Mouse (Mus musculus) cerebellum, adult 11 months (tissue): ENCODE measurements around the gene Gm49318.

Experiments used
- DNase-seq: peaks from one replicate; pipeline ENCODE4 v3.0.0; 2022

The Gm49318 gene

DNA sequence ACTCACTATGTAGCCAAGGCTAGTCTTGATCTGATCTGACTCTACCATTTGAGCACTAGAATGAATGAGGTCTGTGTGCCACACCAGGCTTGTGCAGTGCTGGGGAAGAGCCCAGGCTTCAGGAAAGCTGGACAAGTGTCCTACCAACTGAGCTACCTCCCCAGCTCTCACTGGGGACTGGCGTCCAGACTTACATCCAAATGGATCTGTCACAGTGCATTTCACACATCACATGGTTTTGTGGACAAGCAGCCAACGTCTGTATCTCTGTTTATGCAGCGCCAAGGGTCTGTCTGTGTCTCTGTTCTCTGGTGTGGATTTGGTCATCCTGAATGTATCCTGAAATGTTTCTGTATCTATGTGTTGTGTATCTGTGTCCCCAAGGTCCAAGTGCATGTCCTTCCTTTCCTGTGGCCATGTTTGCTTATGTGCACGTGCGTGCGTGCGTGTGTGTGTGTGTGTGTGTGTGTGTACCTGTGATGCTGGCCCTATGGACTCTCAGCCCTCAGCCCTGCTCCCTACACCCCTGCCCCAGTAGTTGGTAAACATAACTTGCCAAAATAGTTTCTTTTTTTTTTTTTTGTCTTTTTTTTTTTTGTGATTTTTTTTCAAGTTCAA is 53.7 kb downstream of the Gm49318 start:
- no peak for DNase-seq

DNA sequence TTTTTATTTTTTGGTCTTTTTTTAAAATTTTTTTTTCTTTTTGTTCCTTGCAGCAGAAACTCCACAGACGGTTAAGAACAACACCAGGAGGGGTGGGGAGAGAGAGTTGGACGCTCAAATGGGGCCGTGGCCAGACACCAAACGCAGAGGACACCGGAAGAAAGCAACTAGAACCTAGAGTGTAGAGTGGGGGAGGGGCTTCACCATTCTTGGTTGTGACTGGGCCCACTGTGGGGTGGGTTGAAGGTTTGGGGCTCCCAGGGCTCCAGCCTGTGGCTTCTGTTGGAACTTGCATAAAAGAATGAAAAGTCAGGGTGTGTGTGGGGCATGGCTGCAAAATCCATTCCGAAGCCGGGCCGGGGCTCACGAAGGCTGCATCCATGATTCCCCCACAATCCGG is 54.8 kb downstream of the Gm49318 start:
- no peak for DNase-seq

DNA sequence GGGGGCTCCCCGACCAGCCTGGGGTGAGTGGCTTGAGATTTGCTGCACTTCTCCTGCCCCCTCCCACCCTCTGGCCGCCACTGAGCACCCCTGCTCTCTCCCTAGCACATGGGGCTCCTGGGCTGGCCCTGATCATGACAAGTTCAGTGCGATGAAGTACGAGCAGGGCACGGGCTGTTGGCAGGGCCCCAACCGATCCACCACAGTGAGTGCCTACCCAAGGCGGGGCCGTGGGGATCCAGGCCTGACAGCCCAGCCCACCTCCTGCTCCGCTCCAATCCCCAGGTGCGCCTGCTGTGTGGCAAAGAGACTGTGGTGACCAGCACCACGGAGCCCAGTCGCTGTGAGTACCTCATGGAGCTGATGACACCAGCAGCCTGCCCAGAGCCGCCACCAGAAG is 58.3 kb downstream of the Gm49318 start:
- DNase-seq = no peak

DNA sequence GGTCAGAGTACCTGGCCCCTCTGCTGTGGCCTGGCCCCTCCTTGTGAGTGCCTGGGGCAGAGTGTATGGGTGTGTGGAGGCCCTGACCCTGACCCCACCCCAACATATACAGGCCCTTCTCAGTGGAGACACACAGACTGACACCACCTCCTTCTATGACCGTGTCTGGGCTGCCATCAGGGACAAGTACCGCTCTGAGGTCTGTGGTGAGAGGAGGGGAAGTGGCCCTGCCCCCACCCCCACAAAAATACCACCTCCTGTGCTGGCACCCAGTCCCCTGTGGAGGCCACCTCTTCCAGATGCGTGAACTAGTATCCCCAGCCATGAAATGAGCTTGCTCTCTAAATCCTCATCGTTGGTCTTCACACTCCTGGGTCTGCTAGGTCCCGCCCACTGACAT is 60.0 kb downstream of the Gm49318 start:
- DNase-seq = no peak

DNA sequence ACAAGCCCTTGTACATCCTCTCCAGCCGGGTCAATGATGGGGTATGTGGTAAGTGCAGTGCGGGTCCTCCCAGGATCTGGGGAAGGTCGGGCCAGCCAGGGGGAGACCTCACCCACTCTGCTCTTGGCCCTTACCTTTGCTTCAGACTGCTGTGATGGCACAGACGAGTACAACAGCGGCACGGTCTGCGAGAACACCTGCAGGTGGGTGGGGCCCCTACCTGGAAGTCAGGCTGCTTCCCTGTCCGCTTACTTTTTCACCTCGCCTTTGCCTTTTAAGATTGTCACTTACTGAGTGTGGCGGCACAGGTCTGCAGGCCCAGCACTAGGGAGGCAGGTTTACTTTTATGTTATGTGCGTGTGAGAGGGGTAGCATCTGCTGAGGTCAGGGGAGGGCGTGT is 66.5 kb downstream of the Gm49318 start:
- DNase-seq = no peak

DNA sequence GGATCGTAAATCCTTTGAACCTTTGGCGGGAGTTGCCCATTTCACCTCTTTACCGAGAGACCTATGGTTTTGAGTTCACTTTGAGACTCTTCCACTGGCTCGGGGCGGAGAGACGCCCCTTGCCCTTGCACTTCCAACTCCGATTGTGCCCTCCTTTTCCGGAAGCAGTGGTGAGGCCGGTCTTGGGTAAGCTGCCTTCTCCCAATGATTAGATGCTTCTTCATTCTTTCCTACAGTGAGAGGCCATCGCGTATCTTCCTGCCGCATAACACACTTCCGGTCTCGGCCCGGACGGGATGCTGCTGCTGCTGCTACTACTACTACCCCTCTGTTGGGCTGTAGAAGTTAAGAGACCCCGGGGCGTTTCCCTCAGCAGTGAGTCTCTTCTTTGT is 67.9 kb downstream of the Gm49318 start:
- peak; percentile 42 for DNase-seq

DNA sequence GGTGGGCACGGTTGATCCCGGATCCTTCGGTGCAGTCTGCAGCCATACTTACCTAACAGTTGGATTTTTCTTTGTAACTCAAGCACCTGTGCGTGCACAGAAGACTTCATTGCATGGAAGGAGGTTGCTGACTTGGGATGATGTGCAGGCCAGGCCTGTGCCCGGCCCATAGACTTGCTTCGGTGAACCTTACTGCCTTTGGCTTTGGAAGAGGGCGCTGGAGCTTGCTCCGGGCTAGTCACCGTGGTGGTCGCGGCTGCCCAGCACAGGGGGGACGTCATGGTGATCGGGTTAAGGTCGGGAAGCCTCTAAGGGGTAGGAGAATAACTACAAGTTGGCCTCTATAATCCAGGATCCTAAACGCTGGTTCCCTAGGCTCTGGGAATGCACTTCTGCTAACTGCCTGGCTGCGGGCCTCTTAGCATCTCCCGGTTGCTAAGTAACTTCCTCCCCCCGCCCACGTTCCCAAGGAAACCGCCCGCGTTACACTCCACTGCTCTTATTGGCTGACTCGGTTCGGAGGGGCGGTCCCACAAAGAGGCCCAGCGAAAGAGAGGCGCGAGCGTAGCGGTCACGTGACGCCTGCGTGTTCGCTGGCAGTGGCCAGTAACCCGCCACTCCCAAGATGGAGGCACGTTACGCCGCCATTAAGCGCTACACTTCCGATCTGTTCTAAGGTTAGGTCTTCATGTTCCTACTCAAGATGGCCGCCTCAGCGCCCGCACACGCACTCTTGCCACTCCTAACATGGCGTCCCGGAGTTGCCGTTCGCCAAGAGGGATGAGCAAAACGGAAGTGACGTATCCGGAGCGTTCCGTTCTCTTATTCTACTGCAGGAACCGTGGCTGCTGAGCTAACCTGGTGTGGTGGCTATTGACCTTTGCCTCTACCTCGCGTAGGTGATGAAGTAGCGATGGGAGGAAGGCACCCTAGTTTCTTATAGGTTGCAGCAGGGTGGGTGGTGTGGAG is 68.6 kb downstream of the Gm49318 start, which contains the start of the genes Ccdc151 and Prkcsh:
TSS of gene Ccdc151 (minus strand) at position 441 of the 969 bp plus-strand sequence.
TSS of gene Prkcsh (plus strand) at position 613 of the 969 bp plus-strand sequence.
- DNase-seq = peak; percentile 99

DNA sequence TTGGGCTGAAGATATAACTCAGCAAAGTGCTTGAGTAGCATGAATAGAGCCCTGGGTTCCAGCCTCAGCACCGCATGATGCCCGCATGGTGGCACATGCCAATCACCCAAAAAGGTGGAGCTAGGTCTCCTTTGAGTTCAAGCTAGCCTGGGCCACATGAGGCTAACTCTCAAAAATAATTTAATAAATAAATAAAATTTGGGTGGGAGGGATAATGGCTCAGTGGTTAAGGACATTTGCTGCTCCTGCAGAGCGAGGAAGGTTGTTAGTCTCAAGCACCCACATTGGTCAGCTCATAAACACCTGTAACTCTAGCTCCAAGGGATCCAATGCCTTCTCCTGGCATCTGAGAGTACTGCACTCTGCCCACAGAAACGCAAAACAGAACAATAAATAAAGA is 69.4 kb downstream of the Gm49318 start:
- no peak for DNase-seq

DNA sequence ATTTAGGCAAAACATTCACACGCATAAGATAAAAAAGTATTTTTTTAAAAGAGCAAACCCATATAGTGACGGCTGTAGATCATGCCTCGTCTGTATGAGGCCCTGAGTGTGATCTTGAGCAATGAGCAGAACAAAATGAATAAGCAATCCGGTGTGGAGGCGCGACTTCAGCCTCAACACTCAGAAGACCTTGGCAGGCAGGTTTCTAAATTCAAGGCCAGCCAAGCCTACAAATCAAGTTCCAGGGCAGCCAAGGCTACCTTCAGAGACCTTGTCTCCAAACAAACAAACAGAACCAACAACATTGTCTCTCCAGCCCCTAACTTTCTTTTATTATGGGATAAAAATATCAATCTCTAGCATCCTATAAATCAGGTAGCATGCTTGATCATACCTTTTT is 70.8 kb downstream of the Gm49318 start:
- no peak for DNase-seq

DNA sequence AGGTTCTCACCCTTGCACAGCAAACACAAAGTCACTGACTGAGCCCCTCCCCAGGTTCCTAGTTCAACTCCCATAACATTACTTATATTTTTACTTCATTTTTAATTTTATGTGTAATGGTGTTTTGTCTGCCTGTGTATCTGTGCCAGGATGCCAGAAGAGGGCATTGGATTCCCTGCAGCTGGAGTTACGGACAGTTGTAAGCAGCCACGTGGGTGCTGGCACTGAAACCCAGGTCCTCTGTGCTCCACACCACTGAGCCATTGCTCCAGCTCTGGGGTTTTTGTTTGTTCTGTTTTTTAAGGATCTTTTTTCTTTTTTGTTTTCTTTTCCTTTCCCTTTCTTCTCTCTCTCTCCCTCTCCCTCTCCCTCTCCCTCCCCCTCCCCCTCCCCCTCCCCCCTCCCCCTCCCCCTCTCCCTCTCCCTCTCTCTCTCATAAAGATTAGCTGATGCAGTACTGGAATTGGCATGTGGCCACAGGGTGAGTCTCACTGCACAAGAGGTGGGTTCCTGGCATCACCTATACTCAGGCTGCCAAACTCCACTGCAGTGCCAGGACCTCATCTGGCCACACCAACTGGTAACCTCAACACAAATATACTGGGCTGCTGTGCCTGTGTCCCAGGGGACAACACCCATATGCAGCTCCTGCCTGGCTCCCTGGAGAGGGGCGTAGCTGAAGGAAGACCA is 74.7 kb downstream of the Gm49318 start:
- no peak for DNase-seq

DNA sequence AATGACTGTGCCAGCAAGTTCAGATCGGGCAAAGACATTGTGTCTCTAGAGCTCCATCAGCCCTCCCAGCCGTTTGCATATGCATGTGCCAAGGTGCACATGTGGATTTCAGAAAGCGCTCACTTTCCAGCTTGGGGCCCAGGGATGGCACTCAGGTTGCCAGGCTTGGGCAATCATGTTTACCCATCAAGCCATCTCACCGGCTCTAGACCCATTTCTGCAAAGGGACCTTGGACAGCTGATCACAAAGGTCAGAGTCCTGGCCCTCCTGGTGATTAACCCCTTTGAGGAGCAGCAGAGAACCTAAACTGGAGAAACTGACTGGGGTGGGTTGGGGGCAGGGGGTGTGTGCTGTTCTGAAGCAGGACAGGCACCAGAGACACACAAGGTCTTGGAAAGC is 78.8 kb downstream of the Gm49318 start:
- DNase-seq = no peak

DNA sequence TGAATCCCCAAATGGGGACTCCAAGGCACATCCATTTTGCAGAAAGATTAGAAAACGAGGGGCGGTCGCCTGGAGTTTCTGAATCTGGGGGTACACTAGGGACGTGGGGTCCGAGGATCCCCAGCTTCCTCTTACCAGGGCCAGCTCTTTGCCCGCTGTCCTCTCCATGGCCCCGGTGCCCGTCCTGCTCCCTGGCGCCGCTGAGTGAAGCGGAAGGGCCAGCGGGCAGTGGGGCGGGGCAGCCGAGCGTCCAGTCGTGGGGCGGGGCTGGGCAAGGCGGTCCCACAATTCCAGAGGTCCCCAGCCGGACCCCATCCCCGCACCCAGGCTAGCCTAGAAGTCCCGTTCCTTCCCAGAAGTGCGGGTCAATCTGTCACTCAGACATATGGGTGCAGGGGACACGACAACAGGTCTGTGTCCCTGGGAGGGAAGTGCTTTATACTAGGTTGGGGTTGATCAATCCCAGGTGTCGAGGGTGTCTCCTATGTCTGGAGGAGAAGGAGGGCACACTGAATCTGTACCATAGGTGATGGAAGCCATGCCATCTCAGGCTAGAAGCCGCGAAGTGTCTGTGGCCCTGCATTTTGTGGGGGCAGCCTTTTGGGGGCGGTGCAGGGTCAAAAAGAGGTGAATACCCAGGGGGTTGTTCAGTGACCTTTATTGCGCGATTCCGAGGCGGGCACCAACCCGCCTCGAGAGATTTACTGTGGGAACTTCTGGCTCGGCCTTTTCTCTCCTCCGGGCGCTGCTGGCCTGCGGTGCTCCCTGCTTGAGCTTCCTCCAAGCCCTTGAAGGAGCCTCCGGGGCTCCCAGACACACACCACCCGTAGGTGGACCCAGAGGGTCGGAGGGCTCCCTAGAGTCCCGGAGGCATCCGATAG is 81.6 kb downstream of the Gm49318 start, which contains the start of gene Rgl3:
TSS of gene Rgl3 (minus strand) at position 217 of the 881 bp plus-strand sequence.
- peak; percentile 75 for DNase-seq

DNA sequence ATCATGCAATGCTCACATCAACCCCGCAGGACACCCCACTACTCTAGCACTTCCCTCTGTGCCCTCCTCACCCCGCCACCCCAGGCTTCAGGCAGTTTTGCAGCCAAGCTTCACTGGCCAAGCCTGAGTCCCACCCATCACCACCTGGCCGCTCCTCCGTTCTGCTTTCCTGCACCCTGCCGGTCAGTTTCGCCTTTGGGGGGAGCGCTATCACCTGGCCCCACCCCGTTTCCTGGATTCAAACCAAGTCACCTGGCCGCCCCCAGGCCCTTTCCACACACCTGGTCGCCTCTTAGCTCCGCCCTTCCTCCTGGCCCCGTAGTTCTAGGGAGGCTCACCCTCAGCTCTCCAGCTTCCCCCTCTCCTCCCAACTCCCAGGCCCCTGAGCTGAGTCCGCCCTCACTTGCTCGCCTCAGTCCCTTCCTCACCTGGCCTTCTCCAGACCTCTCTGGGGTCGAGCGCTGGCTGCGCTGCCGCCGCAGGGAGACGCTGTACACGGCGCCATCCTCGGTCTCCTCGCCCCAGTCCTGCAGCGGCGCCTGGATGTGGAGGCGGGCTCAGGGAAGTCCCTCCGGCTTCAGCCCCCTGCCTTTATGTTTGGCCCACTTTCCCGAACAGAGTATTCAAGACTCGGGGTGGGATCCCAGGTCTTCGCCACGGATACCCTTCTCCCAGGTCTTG is 82.5 kb downstream of the Gm49318 start:
- DNase-seq = peak; percentile 68

DNA sequence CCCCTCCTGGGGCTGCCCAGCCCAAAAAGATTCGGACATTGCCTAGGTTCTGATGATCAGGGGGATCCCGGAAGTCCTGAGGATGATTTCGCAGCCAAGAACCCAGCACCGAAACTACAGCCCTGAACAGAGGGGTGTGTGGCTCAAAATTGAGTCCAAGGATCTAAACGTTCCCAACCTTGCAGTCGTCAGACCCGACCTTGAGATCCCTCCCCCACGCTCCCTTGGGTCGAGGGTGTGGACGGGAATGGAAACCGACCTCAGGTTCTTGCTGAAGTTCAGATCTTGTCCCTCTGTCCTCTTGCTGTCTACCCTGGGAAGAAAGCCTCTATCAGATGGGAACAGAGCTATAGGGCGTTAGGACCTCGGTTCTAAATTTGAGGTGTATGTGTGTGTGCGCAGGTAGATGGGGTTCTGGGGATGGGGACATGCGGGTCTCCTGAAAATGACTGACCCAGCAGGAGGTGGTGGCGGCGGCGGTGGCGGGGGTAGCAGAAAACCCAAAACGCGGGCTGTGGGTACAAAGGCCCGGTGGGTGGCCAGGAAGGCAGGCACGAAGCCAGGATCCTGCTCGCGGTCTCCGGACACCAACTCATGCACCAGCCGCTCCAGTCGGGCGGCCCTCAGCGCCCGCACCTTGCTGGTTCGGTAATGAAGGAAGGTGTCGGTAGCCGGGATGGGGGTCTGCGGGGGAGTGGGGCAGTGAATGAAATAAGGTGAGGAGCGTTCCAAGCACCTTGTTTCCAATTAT is 83.3 kb downstream of the Gm49318 start:
- peak; percentile 71 for DNase-seq
